Mouse (Mus musculus) MEL (cell line): Measurements from ENCODE around the gene Ghitm.

Source experiments
- CTCF ChIP-seq, 3 experiments: IDR thresholded peaks in 2 of 3; conservative IDR thresholded peaks in 1 of 3; 2 replicates each; pipeline ENCODE4 v1.5.1; 2011 to 2012; ENCODE audit warnings: low read length in 3 of 3, low read depth in 2 of 3, mild to moderate bottlenecking in 2 of 3, improper control_type of control experiment in 1 of 3, inconsistent platforms in 1 of 3, mixed read lengths in 1 of 3, moderate library complexity in 1 of 3; ENCODE audit not compliant: control insufficient read depth in 1 of 3, insufficient read depth in 1 of 3, poor library complexity in 1 of 3, severe bottlenecking in 1 of 3
- GATA1 ChIP-seq: IDR thresholded peaks from 2 replicates; pipeline ENCODE4 v1.6.1; 2011; ENCODE audit warnings: low read depth, low read length, improper control_type of control experiment
- TCF12 ChIP-seq: IDR thresholded peaks from 2 replicates; pipeline ENCODE4 v1.6.1; 2014; ENCODE audit warnings: low read depth, mild to moderate bottlenecking, inconsistent platforms, low read length, improper control_type of control experiment, moderate library complexity

- TF ChIP-seq CTCF (IDR thresholded peaks at IDR 0.05 in 2 of 3, conservative IDR thresholded peaks at IDR 0.05 in 1 of 3; ENCODE audit: control insufficient read depth in 1 of 3, insufficient read depth in 1 of 3, low read depth in 2 of 3, low read length in 3 of 3, poor library complexity in 1 of 3, severe bottlenecking in 1 of 3) (peak in 2 of 3 experiments; percentile 48 to 54; a peak in 4 of 6 replicates), GATA1 (no peak), TCF12 (no peak)
Observed at GRCm38 (mm10) chr14:37174484-37174883, 39.4 kb upstream of the Ghitm start.
